Mouse (Mus musculus): ENCODE measurements at regions not wholly inside any gene's neighbourhood (a gene's known extent, or its start where the extent isn't known, plus 50 kb on each side); places are given as distances from the start of the nearest gene placed in this dataset.
A peak's percentile ranks its signal among the peaks of the same experiment; 100 is the strongest.
"Not testable (repeated sequence)": the region's sequence is repeated elsewhere in the genome, so short reads cannot be mapped to it uniquely, and the experiment has no call there.

- ATAC-seq (no peak), DNase-seq (ENCODE audit: low spot score) (no peak)
- no peaks in the 10 kb centered on the region for H3K36me3 ChIP-seq (ENCODE audit: control insufficient read depth, insufficient read depth, low read length)
- H3K4me3 ChIP-seq (ENCODE audit: low read depth, low read length): no peak overlapping the region
- no peaks in the 10 kb centered on the region for H3K4me1 ChIP-seq (ENCODE audit: control insufficient read depth, insufficient read depth, low read length)
- 90% methylated on average over 1 of the region's 1 CpGs for WGBS
- H3K9ac ChIP-seq (ENCODE audit: low read length): no peak overlapping the region
- no peak overlapping the region for H3K4me2 ChIP-seq (ENCODE audit: low read length)
- no peaks in the 10 kb centered on the region for H3K9me3 ChIP-seq (replicated peaks; ENCODE audit: control insufficient read depth, low read length)
- no peak overlapping the region for H3K27ac ChIP-seq (ENCODE audit: low read depth, low read length)
- no peaks in the 10 kb centered on the region for H3K27me3 ChIP-seq (replicated peaks; ENCODE audit: control insufficient read depth, insufficient read depth, low read length)
Observed at GRCm38 (mm10) chr14:15977366-15977765, 271.7 kb upstream of the Ngly1 start.

- DNase-seq (ENCODE audit: low spot score): peak; percentile 51
- Histone ChIP-seq H3K27ac (ENCODE audit: low read depth, low read length) (no peak overlapping the region), H3K4me3 (ENCODE audit: low read depth, low read length) (no peak overlapping the region), H3K36me3 (ENCODE audit: control insufficient read depth, insufficient read depth, low read length) (no peaks in the 10 kb centered on the region), H3K9ac (ENCODE audit: low read length) (no peak overlapping the region), H3K4me2 (ENCODE audit: low read length) (no peak overlapping the region), H3K27me3 (replicated peaks; ENCODE audit: control insufficient read depth, insufficient read depth, low read length) (no peaks in the 10 kb centered on the region), H3K4me1 (ENCODE audit: control insufficient read depth, insufficient read depth, low read length) (no peaks in the 10 kb centered on the region), H3K9me3 (replicated peaks; ENCODE audit: control insufficient read depth, low read length) (no peaks in the 10 kb centered on the region)
- WGBS: 0% methylated on average over 1 of the region's 1 CpGs
- ATAC-seq: 0 out of 2 replicates have a peak, but pooled peaks have one; percentile 46
Observed at GRCm38 (mm10) chr14:15978329-15978728, 270.8 kb upstream of the Ngly1 start.

GRCm38 (mm10) chr14:16005409-16005808 lies 243.7 kb upstream of the Ngly1 start:
- Histone ChIP-seq H3K36me3 (ENCODE audit: control insufficient read depth, insufficient read depth, low read length) (no peaks in the 10 kb centered on the region), H3K9me3 (replicated peaks; ENCODE audit: control insufficient read depth, low read length) (no peaks in the 10 kb centered on the region), H3K27me3 (replicated peaks; ENCODE audit: control insufficient read depth, insufficient read depth, low read length) (no peaks in the 10 kb centered on the region), H3K4me2 (ENCODE audit: low read length) (no peak overlapping the region), H3K4me3 (ENCODE audit: low read depth, low read length) (no peak overlapping the region), H3K27ac (ENCODE audit: low read depth, low read length) (no peak overlapping the region), H3K9ac (ENCODE audit: low read length) (no peak overlapping the region), H3K4me1 (ENCODE audit: control insufficient read depth, insufficient read depth, low read length) (no peaks in the 10 kb centered on the region)
- DNase-seq (ENCODE audit: low spot score) (peak; percentile 4), ATAC-seq (0 out of 2 replicates have a peak, but pooled peaks have one; percentile 34)
- 65% methylated on average over 1 of the region's 1 CpGs for WGBS

- H3K9me3 ChIP-seq (replicated peaks; ENCODE audit: control insufficient read depth, low read length): no peaks in the 10 kb centered on the region
- H3K4me3 ChIP-seq (ENCODE audit: low read depth, low read length): no peak overlapping the region
- H3K27ac ChIP-seq (ENCODE audit: low read depth, low read length): no peak overlapping the region
- no peak overlapping the region for H3K9ac ChIP-seq (ENCODE audit: low read length)
- 96% methylated on average over 2 of the region's 2 CpGs for WGBS
- no peak for DNase-seq (ENCODE audit: low spot score)
- H3K27me3 ChIP-seq (replicated peaks; ENCODE audit: control insufficient read depth, insufficient read depth, low read length): no peaks in the 10 kb centered on the region
- ATAC-seq: no peak
- no peak overlapping the region for H3K4me2 ChIP-seq (ENCODE audit: low read length)
- no peaks in the 10 kb centered on the region for H3K36me3 ChIP-seq (ENCODE audit: control insufficient read depth, insufficient read depth, low read length)
- no peaks in the 10 kb centered on the region for H3K4me1 ChIP-seq (ENCODE audit: control insufficient read depth, insufficient read depth, low read length)
Observed at GRCm38 (mm10) chr14:16006968-16007367, 242.1 kb upstream of the Ngly1 start.

GRCm38 (mm10) chr14:16009778-16010177 lies 239.3 kb upstream of the Ngly1 start:
- Histone ChIP-seq H3K9ac (ENCODE audit: low read length) (no peak overlapping the region), H3K9me3 (replicated peaks; ENCODE audit: control insufficient read depth, low read length) (no peaks in the 10 kb centered on the region), H3K4me3 (ENCODE audit: low read depth, low read length) (no peak overlapping the region), H3K36me3 (ENCODE audit: control insufficient read depth, insufficient read depth, low read length) (no peaks in the 10 kb centered on the region), H3K27me3 (replicated peaks; ENCODE audit: control insufficient read depth, insufficient read depth, low read length) (no peaks in the 10 kb centered on the region), H3K4me1 (ENCODE audit: control insufficient read depth, insufficient read depth, low read length) (no peaks in the 10 kb centered on the region), H3K4me2 (ENCODE audit: low read length) (no peak overlapping the region), H3K27ac (ENCODE audit: low read depth, low read length) (no peak overlapping the region)
- ATAC-seq: no peak
- no peak for DNase-seq (ENCODE audit: low spot score)

GRCm38 (mm10) chr14:16023853-16024252 lies 225.2 kb upstream of the Ngly1 start:
- Histone ChIP-seq H3K27me3 (replicated peaks; ENCODE audit: control insufficient read depth, insufficient read depth, low read length) (no peaks in the 10 kb centered on the region), H3K4me2 (ENCODE audit: low read length) (no peak overlapping the region), H3K27ac (ENCODE audit: low read depth, low read length) (no peak overlapping the region), H3K4me3 (ENCODE audit: low read depth, low read length) (no peak overlapping the region), H3K9me3 (replicated peaks; ENCODE audit: control insufficient read depth, low read length) (no peaks in the 10 kb centered on the region), H3K36me3 (ENCODE audit: control insufficient read depth, insufficient read depth, low read length) (no peaks in the 10 kb centered on the region), H3K4me1 (ENCODE audit: control insufficient read depth, insufficient read depth, low read length) (no peaks in the 10 kb centered on the region), H3K9ac (ENCODE audit: low read length) (no peak overlapping the region)
- ATAC-seq: no peak
- no peak for DNase-seq (ENCODE audit: low spot score)

- ATAC-seq (no peak), DNase-seq (ENCODE audit: low spot score) (no peak)
- Histone ChIP-seq H3K4me2 (ENCODE audit: low read length) (no peak overlapping the region), H3K9me3 (replicated peaks; ENCODE audit: control insufficient read depth, low read length) (no peaks in the 10 kb centered on the region), H3K27me3 (replicated peaks; ENCODE audit: control insufficient read depth, insufficient read depth, low read length) (no peaks in the 10 kb centered on the region), H3K36me3 (ENCODE audit: control insufficient read depth, insufficient read depth, low read length) (no peaks in the 10 kb centered on the region), H3K4me3 (ENCODE audit: low read depth, low read length) (no peak overlapping the region), H3K27ac (ENCODE audit: low read depth, low read length) (no peak overlapping the region), H3K4me1 (ENCODE audit: control insufficient read depth, insufficient read depth, low read length) (no peaks in the 10 kb centered on the region), H3K9ac (ENCODE audit: low read length) (no peak overlapping the region)
Observed at GRCm38 (mm10) chr14:16037771-16038170, 211.3 kb upstream of the Ngly1 start.

- H3K27ac ChIP-seq (ENCODE audit: low read depth, low read length): no peak overlapping the region
- no peak for ATAC-seq
- no peak overlapping the region for H3K9ac ChIP-seq (ENCODE audit: low read length)
- H3K27me3 ChIP-seq (replicated peaks; ENCODE audit: control insufficient read depth, insufficient read depth, low read length): no peaks in the 10 kb centered on the region
- WGBS: 55% methylated on average over 1 of the region's 1 CpGs
- H3K4me2 ChIP-seq (ENCODE audit: low read length): no peak overlapping the region
- H3K36me3 ChIP-seq (ENCODE audit: control insufficient read depth, insufficient read depth, low read length): no peaks in the 10 kb centered on the region
- H3K4me3 ChIP-seq (ENCODE audit: low read depth, low read length): no peak overlapping the region
- no peak for DNase-seq (ENCODE audit: low spot score)
- H3K9me3 ChIP-seq (replicated peaks; ENCODE audit: control insufficient read depth, low read length): no peaks in the 10 kb centered on the region
- no peaks in the 10 kb centered on the region for H3K4me1 ChIP-seq (ENCODE audit: control insufficient read depth, insufficient read depth, low read length)
Observed at GRCm38 (mm10) chr14:16038336-16038735, 210.7 kb upstream of the Ngly1 start.

GRCm38 (mm10) chr14:16044466-16044865 lies 204.6 kb upstream of the Ngly1 start:
- Histone ChIP-seq H3K9me3 (replicated peaks; ENCODE audit: control insufficient read depth, low read length) (no peaks in the 10 kb centered on the region), H3K4me3 (ENCODE audit: low read depth, low read length) (no peak overlapping the region), H3K36me3 (ENCODE audit: control insufficient read depth, insufficient read depth, low read length) (no peaks in the 10 kb centered on the region), H3K4me2 (ENCODE audit: low read length) (no peak overlapping the region), H3K27me3 (replicated peaks; ENCODE audit: control insufficient read depth, insufficient read depth, low read length) (no peaks in the 10 kb centered on the region), H3K9ac (ENCODE audit: low read length) (no peak overlapping the region), H3K27ac (ENCODE audit: low read depth, low read length) (no peak overlapping the region), H3K4me1 (ENCODE audit: control insufficient read depth, insufficient read depth, low read length) (no peaks in the 10 kb centered on the region)
- ATAC-seq (no peak), DNase-seq (ENCODE audit: low spot score) (no peak)

GRCm38 (mm10) chr14:16072534-16072933 lies 176.5 kb upstream of the Ngly1 start:
- not testable (repeated sequence) for DNase-seq (ENCODE audit: low spot score); H3K27me3 ChIP-seq (replicated peaks; ENCODE audit: control insufficient read depth, insufficient read depth, low read length)

More at GRCm38 (mm10) chr14:16072534-16072933, 176.5 kb upstream of the Ngly1 start:
- not testable (repeated sequence) for H3K4me1 ChIP-seq (ENCODE audit: control insufficient read depth, insufficient read depth, low read length); H3K4me3 ChIP-seq (ENCODE audit: low read depth, low read length); H3K9me3 ChIP-seq (replicated peaks; ENCODE audit: control insufficient read depth, low read length); ATAC-seq; H3K36me3 ChIP-seq (ENCODE audit: control insufficient read depth, insufficient read depth, low read length); H3K9ac ChIP-seq (ENCODE audit: low read length); H3K27ac ChIP-seq (ENCODE audit: low read depth, low read length); H3K4me2 ChIP-seq (ENCODE audit: low read length)
- WGBS: 98% methylated on average over 7 of the region's 12 CpGs

Measured in forebrain, embryonic 14.5 days (tissue).